Mouse (Mus musculus): ENCODE measurements around the gene Dock11. TPM values are rescaled to one million over a fixed set of nuclear protein-coding genes. Genes with fewer than 3 reads are reported as not detected.
A peak's percentile ranks its signal among the peaks of the same experiment; 100 is the strongest.

The Dock11 gene
- polyA plus RNA-seq (2015; fragmentation: Nextera tagmentation; extraction: Ambion mirVana): 14.1 and 17.0 TPM in 2 replicates

DNA sequence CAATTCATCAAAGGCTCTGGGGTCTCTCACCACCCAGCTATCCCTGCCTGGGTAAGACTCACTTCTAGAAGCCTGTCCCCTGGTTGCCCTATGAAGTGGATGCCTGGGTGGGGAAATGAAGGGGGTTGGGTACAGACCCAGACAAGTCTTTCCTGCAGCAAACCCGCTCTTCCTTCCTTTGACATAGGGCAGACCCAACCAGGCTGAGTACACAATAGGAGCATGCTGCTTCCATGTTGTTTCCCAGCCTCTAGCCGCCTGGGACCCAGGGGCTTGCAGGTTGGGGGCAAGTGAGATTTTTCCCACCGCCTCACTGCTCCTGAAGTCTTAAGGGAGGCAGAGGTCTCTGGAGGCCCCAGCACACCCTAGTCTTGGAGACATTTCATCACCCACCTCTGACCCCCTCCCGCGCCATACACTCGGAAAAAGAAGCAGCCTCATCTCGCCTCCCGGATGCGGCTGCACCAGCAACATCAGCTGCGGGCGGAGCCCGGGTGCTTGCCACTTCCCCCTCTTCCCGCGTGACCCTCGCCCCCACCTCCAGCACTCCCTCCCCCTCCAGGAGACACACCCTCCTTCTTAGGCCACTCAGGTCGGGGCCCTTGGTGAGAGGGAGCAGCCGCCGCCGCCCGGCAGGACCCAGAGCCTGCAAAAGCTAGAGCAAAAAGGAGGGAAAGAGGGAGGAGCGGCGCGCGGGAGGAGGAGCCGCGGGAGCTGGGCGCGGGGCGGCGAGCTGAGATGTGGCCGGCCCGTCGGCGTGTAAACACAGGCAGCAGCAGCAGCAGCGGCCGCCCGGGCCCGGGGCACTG lies at the start of gene Dock11:
Gene Dock11 (plus strand): TSS at position 746 of the 809 bp plus-strand sequence.
- Histone ChIP-seq H3K9me3 (no peaks in the 10 kb centered on the region), H3K4me1 (no peaks in the 10 kb centered on the region), H3K36me3 (no peaks in the 10 kb centered on the region), H3K9ac (peak within 1 kb of the TSS; percentile 37), H3K4me2 (peak within 1 kb of the TSS; percentile 60), H3K4me3 (replicated peaks) (peak within 1 kb of the TSS; percentile 56), H3K27ac (peak within 1 kb of the TSS; percentile 73; the same call in 1 of the 2 replicates), H3K27me3 (replicated peaks) (no peaks in the 10 kb centered on the region)
- WGBS: 26% methylated on average over 22 of the region's 38 CpGs
- peak; percentile 86 for ATAC-seq (ENCODE audit: insufficient read depth, low FRiP score, low read depth)

DNA sequence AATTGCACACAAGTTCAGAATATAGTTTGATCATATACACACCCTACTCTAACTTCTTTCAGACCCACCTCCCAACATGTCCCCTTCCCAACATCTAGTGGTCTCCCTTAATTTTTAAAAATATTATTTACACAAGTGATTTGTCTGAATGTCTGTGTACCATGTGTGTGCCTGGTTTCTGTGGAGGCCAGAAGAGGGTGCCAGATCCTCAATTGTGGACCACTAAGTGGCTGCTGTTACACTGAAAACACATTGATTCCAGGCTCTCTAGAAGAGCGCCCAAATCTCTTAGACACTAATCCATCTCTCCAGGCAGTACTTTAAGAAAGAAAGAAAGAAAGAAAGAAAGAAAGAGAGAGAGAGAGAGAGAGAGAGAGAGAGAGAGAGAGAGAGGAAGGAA lies 8.9 kb upstream of the Dock11 start:
- no peaks in the 10 kb centered on the region for H3K4me1 ChIP-seq
- H3K4me2 ChIP-seq: no peak overlapping the region
- H3K9ac ChIP-seq: no peak overlapping the region
- H3K27me3 ChIP-seq (replicated peaks): no peaks in the 10 kb centered on the region
- no peaks in the 10 kb centered on the region for H3K9me3 ChIP-seq
- no peak for ATAC-seq (ENCODE audit: insufficient read depth, low FRiP score, low read depth)
- H3K36me3 ChIP-seq: no peaks in the 10 kb centered on the region
- WGBS: 40% methylated on average over 1 of the region's 1 CpGs
- H3K4me3 ChIP-seq (replicated peaks): no peak overlapping the region
- H3K27ac ChIP-seq: no peak overlapping the region

DNA sequence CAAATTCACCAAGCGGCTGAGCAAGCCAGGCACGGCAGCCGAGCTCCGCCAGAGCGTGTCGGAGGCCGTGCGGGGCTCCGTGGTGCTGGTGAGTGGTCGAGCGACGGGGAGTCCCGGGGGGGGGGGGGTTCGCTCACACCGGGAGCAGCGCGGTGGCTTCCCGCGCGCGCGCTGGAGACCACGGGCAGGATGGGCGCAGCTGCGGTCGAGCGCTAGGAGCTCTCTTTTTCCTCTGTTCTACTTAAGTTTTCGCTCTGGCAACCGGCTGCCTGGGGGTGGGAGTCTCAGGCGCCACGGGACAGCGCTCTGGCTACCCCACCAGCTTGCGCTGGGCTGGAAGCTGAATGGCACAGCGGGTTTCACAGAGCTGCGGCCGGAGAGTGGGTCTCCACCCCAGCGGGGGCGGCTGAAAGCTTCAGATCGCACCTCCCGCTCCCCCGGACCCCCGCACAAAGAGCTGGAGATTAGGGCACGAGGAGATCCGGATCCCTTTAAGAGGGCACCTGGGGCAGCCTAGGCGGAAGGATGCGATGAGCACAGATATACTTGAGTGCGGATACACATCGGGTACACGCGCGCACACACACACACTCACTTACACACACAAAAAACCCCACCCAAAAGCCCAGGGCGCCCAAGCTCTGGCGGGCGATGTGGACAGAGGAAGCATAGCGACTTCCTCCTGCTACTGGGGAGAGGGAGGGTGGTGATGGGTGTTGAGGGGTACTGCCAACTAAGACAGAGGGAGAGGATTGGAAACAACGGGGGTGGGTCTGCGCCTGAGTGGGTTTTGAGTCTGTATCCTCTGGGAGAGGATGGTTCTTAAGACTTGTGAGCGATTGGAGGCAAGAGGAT lies 540 bp downstream of the Dock11 start:
- H3K9me3 ChIP-seq: no peaks in the 10 kb centered on the region
- no peaks in the 10 kb centered on the region for H3K36me3 ChIP-seq
- H3K27me3 ChIP-seq (replicated peaks): no peaks in the 10 kb centered on the region
- no peaks in the 10 kb centered on the region for H3K4me1 ChIP-seq
- WGBS: 9% methylated on average over 47 of the region's 58 CpGs
- peak overlapping the region; percentile 60 for H3K4me2 ChIP-seq
- peak overlapping the region; percentile 37 for H3K9ac ChIP-seq
- peak; percentile 9; the same call in 1 of the 2 replicates for ATAC-seq (ENCODE audit: insufficient read depth, low FRiP score, low read depth)
- H3K27ac ChIP-seq: peak overlapping the region; percentile 73; the same call in 1 of the 2 replicates
- H3K4me3 ChIP-seq (replicated peaks): peak overlapping the region; percentile 56

DNA sequence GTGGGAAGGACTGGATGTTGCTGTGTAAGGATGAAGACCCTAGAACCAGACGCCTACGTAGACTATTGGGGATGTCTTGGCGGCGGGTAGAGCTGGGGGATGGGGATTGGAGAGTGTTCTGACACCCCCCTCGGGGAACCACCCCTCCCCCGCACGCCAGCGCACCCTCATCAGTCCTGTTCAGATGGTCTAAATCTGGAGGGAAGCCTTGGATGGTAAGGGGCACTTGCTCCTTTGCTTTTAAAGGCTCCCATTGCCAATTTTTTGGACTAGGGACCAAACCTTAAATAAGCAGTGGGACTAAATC lies 1.1 kb downstream of the Dock11 start:
- Histone ChIP-seq H3K36me3 (no peaks in the 10 kb centered on the region), H3K4me3 (replicated peaks) (peak overlapping the region; percentile 56), H3K4me1 (no peaks in the 10 kb centered on the region), H3K27me3 (replicated peaks) (no peaks in the 10 kb centered on the region), H3K4me2 (peak overlapping the region; percentile 60), H3K9ac (no peak overlapping the region), H3K27ac (no peak overlapping the region), H3K9me3 (no peaks in the 10 kb centered on the region)
- 17% methylated on average over 8 of the region's 8 CpGs for WGBS
- no peak for ATAC-seq (ENCODE audit: insufficient read depth, low FRiP score, low read depth)

DNA sequence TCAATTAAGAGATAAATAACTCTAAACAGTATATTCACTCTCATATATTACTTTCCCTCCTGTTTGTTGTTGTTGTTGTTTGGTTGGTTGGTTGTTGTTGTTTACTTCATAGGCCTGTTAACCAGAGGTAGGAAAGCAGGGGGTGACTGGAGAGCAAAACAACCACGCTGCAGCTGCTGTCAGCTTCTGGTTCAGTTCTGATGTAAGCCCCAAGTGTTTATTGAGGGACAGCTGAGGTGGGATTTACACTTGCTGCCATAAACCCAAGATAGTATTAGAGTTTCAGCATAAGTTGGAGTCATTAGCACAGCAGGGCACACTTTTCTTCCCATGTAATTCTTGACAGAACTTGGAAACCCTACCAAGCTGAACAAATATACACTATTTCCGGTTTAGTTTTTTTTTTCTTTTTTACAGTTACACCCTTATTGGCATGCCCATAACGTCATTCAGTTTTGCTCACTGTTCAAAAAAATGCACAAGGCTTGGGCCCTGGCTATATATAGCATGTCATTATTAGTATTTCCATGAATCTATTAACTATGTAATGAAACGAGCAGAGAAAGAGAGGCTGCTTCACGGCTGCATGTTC lies 3.0 kb downstream of the Dock11 start:
- ATAC-seq (ENCODE audit: insufficient read depth, low FRiP score, low read depth): no peak
- Histone ChIP-seq H3K27ac (no peak overlapping the region), H3K4me2 (no peak overlapping the region), H3K9ac (no peak overlapping the region), H3K4me1 (no peaks in the 10 kb centered on the region), H3K36me3 (no peaks in the 10 kb centered on the region), H3K4me3 (replicated peaks) (no peak overlapping the region), H3K9me3 (no peaks in the 10 kb centered on the region), H3K27me3 (replicated peaks) (no peaks in the 10 kb centered on the region)
- WGBS: 58% methylated on average over 5 of the region's 5 CpGs

DNA sequence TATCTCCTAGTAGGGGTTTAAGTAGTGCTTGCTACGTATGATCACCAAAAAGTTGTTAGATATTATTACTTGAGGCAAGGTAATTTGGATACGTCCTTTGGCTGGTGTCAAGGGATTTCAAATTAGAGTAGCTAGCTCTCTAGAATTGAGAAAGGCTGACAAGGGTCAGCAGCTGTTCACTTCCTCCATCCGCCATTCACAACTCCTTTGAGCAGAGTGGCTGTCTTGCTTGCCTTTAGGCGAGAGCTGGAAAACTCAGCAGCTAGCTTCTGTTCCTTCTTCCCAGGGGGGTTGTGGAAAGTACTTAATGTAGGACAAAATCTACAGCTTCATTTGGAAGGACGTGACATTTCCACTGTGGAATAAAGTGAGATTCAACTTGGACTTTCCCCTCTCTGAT lies 3.7 kb downstream of the Dock11 start:
- ATAC-seq (ENCODE audit: insufficient read depth, low FRiP score, low read depth): no peak
- Histone ChIP-seq H3K4me3 (replicated peaks) (no peak overlapping the region), H3K4me1 (no peaks in the 10 kb centered on the region), H3K27me3 (replicated peaks) (no peaks in the 10 kb centered on the region), H3K27ac (no peak overlapping the region), H3K9me3 (no peaks in the 10 kb centered on the region), H3K4me2 (no peak overlapping the region), H3K9ac (no peak overlapping the region), H3K36me3 (no peaks in the 10 kb centered on the region)
- 67% methylated on average over 5 of the region's 5 CpGs for WGBS

DNA sequence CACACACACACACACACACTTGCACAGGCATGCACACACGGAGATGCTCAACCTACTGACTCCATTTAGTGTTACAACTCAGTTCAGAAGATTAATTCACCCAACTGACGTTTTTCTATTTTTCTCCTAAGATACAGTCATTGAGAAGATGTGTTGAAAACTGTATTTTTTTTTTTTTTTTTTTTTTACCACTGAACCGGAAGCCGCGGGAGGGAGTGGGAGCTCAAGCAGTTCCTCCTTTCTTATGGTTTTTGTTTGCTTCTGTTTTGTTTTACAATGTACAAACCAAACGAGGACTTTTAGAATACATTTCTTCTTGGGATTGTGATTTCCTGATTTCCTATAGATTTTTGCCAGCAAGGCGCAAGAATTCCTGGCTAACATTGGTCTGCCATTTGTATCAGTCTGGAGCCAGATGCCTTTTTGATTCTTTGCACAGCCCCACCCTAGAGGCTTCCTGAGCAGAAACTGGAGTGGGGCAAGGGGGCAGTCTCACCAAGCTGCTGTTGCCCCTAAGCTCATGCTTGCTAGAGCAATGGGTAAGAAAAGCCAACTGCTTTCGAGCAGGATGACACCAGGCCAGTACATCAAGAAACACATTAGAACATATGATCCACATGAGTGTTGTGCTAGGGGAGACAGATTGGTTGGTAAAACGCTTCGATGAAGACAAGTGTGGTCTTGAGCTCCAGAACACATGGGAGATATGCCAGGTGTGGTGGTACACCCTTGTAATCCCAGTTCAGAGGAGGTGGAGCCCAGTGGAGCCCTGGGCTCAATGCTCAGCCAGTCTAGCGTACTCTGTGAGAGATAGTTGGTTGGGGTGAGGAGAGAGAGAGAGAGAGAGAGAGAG lies 9.2 kb downstream of the Dock11 start:
- Histone ChIP-seq H3K9me3 (no peaks in the 10 kb centered on the region), H3K27me3 (replicated peaks) (no peaks in the 10 kb centered on the region), H3K4me1 (no peaks in the 10 kb centered on the region), H3K27ac (no peak overlapping the region), H3K36me3 (no peaks in the 10 kb centered on the region), H3K4me3 (replicated peaks) (no peak overlapping the region), H3K9ac (no peak overlapping the region), H3K4me2 (no peak overlapping the region)
- no peak for ATAC-seq (ENCODE audit: insufficient read depth, low FRiP score, low read depth)
- 76% methylated on average over 11 of the region's 11 CpGs for WGBS

DNA sequence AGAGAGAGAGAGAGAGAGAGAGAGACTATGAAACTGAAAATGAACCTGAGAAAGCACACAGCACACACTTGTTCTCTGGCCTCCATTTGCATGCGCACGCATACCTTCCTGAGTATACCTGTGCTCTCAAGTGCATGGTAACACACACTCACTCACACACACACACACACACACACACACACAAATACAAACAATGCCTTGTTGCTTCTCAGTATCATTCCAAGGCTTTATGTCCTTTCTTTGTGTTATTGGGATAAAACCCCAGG lies 9.8 kb downstream of the Dock11 start:
- Histone ChIP-seq H3K27ac (no peak overlapping the region), H3K4me2 (no peak overlapping the region), H3K9ac (no peak overlapping the region), H3K9me3 (no peaks in the 10 kb centered on the region), H3K36me3 (no peaks in the 10 kb centered on the region), H3K4me1 (no peaks in the 10 kb centered on the region), H3K4me3 (replicated peaks) (no peak overlapping the region), H3K27me3 (replicated peaks) (no peaks in the 10 kb centered on the region)
- 83% methylated on average over 2 of the region's 2 CpGs for WGBS
- no peak for ATAC-seq (ENCODE audit: insufficient read depth, low FRiP score, low read depth)

DNA sequence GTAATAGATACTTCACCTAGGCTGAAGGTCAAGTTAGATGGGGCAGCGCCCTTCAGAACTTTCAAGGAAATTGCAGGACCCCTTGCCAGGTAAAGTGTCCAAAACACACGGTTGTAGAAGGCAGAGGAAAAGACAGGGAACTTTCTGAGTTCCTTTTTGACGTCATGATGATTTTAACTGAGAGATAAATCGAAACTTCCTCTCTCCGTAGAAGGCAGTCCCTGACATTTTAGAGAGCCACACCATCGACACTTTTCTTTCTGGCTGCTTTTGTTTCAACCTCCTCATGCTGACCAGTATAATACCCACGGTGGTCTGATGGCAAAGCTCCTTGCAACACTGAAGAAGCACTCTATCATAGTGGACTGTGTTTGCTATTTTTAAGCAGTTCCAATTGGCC lies 15.7 kb downstream of the Dock11 start:
- H3K4me3 ChIP-seq (replicated peaks): no peak overlapping the region
- H3K27me3 ChIP-seq (replicated peaks): no peaks in the 10 kb centered on the region
- ATAC-seq (ENCODE audit: insufficient read depth, low FRiP score, low read depth): no peak
- 61% methylated on average over 7 of the region's 7 CpGs for WGBS
- no peaks in the 10 kb centered on the region for H3K9me3 ChIP-seq
- no peaks in the 10 kb centered on the region for H3K36me3 ChIP-seq
- no peaks in the 10 kb centered on the region for H3K4me1 ChIP-seq
- no peak overlapping the region for H3K27ac ChIP-seq
- no peak overlapping the region for H3K4me2 ChIP-seq
- no peak overlapping the region for H3K9ac ChIP-seq

DNA sequence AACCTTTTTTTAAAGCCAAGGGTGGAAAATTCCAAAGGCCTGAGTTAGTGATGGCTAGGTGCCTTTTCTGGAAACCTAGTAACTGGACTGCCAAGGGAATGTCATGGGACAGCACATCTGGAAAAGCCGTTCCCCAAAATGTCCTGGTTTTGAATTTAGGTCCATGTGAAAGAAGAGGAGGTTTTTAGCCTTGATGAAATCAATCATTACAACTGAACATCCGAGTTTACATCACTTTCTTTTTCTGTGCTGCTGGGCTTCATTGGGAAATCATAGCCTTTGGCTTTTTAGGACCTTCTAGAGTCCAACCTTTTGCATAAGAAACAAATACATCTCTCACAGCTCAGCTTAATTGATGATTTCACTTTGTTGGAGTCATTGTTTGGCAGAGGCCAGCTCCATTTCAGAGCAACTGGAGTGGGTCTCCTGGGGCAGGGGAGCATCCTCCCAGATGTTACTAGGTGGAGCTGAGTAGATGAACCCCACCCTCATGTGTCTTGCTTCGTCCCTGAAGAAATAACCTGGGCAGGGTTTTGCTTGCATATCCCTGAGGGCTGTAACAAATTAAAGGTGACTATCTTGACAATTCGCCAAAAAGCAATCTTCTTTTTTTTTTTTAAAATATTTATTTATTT lies 18.2 kb downstream of the Dock11 start:
- 68% methylated on average over 4 of the region's 4 CpGs for WGBS
- H3K4me3 ChIP-seq (replicated peaks): no peak overlapping the region
- no peaks in the 10 kb centered on the region for H3K27me3 ChIP-seq (replicated peaks)
- H3K36me3 ChIP-seq: no peaks in the 10 kb centered on the region
- no peak for ATAC-seq (ENCODE audit: insufficient read depth, low FRiP score, low read depth)
- no peaks in the 10 kb centered on the region for H3K9me3 ChIP-seq
- no peaks in the 10 kb centered on the region for H3K4me1 ChIP-seq
- H3K4me2 ChIP-seq: no peak overlapping the region
- H3K9ac ChIP-seq: no peak overlapping the region
- H3K27ac ChIP-seq: no peak overlapping the region

DNA sequence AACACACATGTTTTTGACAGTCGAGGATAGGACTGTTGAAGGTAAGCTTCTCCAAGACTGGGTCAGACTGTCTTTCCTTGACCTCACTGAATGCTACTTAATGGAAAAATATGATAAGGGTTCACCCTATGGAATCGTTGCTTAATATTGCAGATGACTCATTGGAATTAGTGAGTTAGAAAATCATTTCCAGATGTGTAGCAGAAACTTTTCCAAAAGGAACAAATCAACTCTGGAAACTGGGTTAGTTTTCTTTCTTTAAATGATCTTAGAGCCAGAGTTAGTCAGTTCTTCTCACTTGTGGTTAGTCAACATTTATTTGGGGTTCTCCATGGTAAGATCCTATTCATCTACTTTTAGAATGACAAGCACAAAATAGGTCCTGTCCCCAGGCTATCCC lies 30.9 kb downstream of the Dock11 start:
- no peak overlapping the region for H3K27ac ChIP-seq
- no peak overlapping the region for H3K4me3 ChIP-seq (replicated peaks)
- 77% methylated on average over 2 of the region's 2 CpGs for WGBS
- no peaks in the 10 kb centered on the region for H3K9me3 ChIP-seq
- H3K9ac ChIP-seq: no peak overlapping the region
- no peak for ATAC-seq (ENCODE audit: insufficient read depth, low FRiP score, low read depth)
- no peak overlapping the region for H3K4me2 ChIP-seq
- no peaks in the 10 kb centered on the region for H3K4me1 ChIP-seq
- H3K36me3 ChIP-seq: no peaks in the 10 kb centered on the region
- no peaks in the 10 kb centered on the region for H3K27me3 ChIP-seq (replicated peaks)
